Mouse (Mus musculus) T-helper 2 cell (primary cell): ENCODE data around the gene Zfp954.
"Not testable (repeated sequence)": the region's sequence is repeated elsewhere in the genome, so short reads cannot be mapped to it uniquely, and the experiment has no call there.

Experiments
- in situ Hi-C: fragments of 300-600 bp; cut with MboI, MseI; formaldehyde crosslinking; loops from one replicate; pipeline ENCODE4 v1.15.1; 2025; ENCODE audit warnings: high pct_unique_total_duplicates

Gene Zfp954

GRCm38 (mm10) chr7:7120921-7121601 lies at the start of gene Zfp954:
TSS of gene Zfp954 (minus strand) at chr7:7121488.
- in situ Hi-C loops = no loop called here

- in situ Hi-C loops = no loop called here
These were observed 24.8 kb upstream of the Zfp954 start for GRCm38 (mm10) chr7:7145991-7146608.

- in situ Hi-C loops = no loop called here
These were observed 22.9 kb upstream of the Zfp954 start for GRCm38 (mm10) chr7:7144215-7144614.

- in situ Hi-C loops = no loop called here
These were observed 15.1 kb upstream of the Zfp954 start, which contains the start of gene Zfp773 for GRCm38 (mm10) chr7:7136379-7136866. TSS of gene Zfp773 (minus strand) at chr7:7136755.

GRCm38 (mm10) chr7:7132751-7133150 lies 11.5 kb upstream of the Zfp954 start:
- in situ Hi-C loops = no loop called here

- in situ Hi-C loops = not testable (repeated sequence)
These were observed 9.3 kb upstream of the Zfp954 start for GRCm38 (mm10) chr7:7130491-7131124.

GRCm38 (mm10) chr7:7121602-7121980 lies 303 bp upstream of the Zfp954 start:
- in situ Hi-C loops = no loop called here

GRCm38 (mm10) chr7:7118441-7118840 lies 2.8 kb downstream of the Zfp954 start:
- in situ Hi-C loops = loop anchor here (5.0 kb wide), 1 partner anchor 174 kb away; no protein-coding TSS in a partner anchor

- in situ Hi-C loops = no loop called here
These were observed 12.8 kb downstream of the Zfp954 start for GRCm38 (mm10) chr7:7108501-7108900.
